Mouse (Mus musculus) ES-Bruce4 (cell line): Measurements from ENCODE around the gene Prr14l.

Source experiments
- CTCF ChIP-seq: IDR thresholded peaks from one replicate; pipeline ENCODE4 v1.8.1; 2011; ENCODE audit warnings: low read depth, low read length
- EP300 ChIP-seq: IDR thresholded peaks from 2 replicates; pipeline ENCODE4 v1.6.1; 2011; ENCODE audit warnings: low read depth, low read length; ENCODE audit not compliant: insufficient read depth
- POLR2A ChIP-seq: IDR thresholded peaks from one replicate; pipeline ENCODE4 v1.8.1; 2011; ENCODE audit warnings: low read length; ENCODE audit not compliant: insufficient read depth

DNA sequence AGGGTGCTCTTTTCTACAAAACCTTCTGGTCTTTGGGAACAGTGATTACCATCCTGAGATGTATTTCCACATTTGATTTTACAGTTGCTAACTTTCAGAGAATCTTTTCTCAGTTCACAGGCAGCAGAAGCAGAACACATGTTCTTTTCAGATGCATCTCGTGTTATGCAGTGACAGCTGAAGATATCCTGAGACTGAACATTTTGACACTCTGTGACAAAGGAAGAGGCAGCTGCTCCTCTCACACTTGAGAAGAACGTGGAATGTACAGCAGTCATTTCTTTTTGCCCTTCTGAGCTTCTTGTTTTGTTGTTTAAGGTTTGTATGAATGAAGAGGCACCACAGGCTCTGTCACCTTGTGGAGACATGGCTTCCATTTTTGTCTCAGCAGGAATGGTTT lies 24.0 kb downstream of the Prr14l start:
- TF ChIP-seq EP300 (no peak), CTCF (no peak), POLR2A (no peak)
